Mouse (Mus musculus): ENCODE data around the gene Dhrs1. TPM values are rescaled to one million over a fixed set of nuclear protein-coding genes. Genes with fewer than 3 reads are reported as not detected.

Gene Dhrs1
- total RNA-seq (2023) = 18.6 TPM

GRCm38 (mm10) chr14:55745180-55745860 is at the start of gene Dhrs1, which contains the start of gene Nop9:
Dhrs1 (minus strand) TSS chr14:55745690.
Nop9 (plus strand) TSS chr14:55745693.

GRCm38 (mm10) chr14:55788256-55789050 is 43.0 kb upstream of the Dhrs1 start, which contains the start of gene Ripk3:
Ripk3 (minus strand) TSS chr14:55788865.

GRCm38 (mm10) chr14:55783958-55784235 is 38.4 kb upstream of the Dhrs1 start, which contains the start of gene Adcy4:
Adcy4 (minus strand) TSS chr14:55784095.

GRCm38 (mm10) chr14:55765696-55766095 is 20.2 kb upstream of the Dhrs1 start, which contains the start of gene Ltb4r1:
Ltb4r1 (plus strand) TSS chr14:55765962.

DNA sequence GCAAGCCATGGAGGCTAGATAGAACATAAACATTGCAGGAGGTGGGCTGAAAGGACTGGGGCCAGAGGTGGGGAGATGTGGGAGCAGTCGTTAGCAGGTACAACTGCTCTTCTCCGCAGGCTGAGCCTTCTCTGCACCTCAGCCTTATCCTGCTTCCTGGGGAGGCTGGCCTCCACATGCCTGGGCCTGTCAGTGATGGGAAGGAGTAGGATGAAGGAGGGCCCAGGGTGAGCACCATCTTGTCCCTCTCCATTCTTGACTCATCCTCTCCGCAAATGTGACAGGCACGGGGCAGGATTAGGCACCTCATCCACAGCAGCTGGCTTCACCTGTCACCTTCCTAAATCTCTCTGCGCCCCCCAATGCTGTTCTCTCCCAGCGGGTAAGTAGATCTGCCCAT is 15.7 kb upstream of the Dhrs1 start, which contains the start of gene Ltb4r2:
Ltb4r2 (plus strand) TSS at position 266 of the 400 bp plus-strand sequence.

DNA sequence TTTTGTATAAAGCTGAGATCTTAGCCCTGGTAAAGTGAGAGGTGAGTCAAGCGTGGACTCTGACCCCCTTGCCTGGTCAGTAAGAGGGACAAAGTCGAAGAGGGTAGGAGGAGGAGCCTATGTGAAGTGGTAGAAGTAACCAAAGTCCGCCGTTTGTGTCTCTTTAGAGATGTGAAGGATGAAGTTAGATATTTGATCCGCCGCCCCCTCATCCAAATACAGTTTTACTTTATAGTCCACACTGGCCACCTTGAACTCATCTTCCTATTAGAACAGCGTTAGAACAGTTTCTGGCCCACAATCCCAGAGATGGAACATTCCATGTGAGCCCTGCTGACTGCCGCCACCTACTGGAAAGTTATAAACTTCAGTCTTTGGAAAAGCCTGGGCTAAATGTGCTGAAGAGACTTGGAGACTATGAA is 12.9 kb upstream of the Dhrs1 start, which contains the start of gene Cideb:
Cideb (minus strand) TSS at position 96 of the 422 bp plus-strand sequence.

GRCm38 (mm10) chr14:55721700-55722437 is 23.6 kb downstream of the Dhrs1 start, which contains the start of gene Rabggta:
Rabggta (minus strand) TSS chr14:55722263.

GRCm38 (mm10) chr14:55713729-55714122 is 31.8 kb downstream of the Dhrs1 start, which contains the start of gene Tgm1:
Tgm1 (minus strand) TSS chr14:55713926.

Other genes starting within 250 kb of the Dhrs1 start
- gene Cpne6, start 235.2 kb downstream of the Dhrs1 start, total RNA-seq (2023) = not detected
- not detected for gene Nrl, start 220.7 kb downstream of the Dhrs1 start, total RNA-seq (2023)
- 16.1 TPM for gene Pck2, start 205.4 kb downstream of the Dhrs1 start, total RNA-seq (2023)
- 92.5 TPM for gene Dcaf11, start 185.7 kb downstream of the Dhrs1 start, total RNA-seq (2023)
- gene A730061H03Rik, start 185.3 kb downstream of the Dhrs1 start, total RNA-seq (2023) = 6.4 TPM
- gene Fitm1, start 170.1 kb downstream of the Dhrs1 start, total RNA-seq (2023) = not detected
- 263 TPM for gene Psme1, start 167.6 kb downstream of the Dhrs1 start, total RNA-seq (2023)
- 21.5 TPM for gene Emc9, start 160.4 kb downstream of the Dhrs1 start, total RNA-seq (2023)
- gene Psme2, start 154.6 kb downstream of the Dhrs1 start, total RNA-seq (2023) = 386 TPM
- 96.4 TPM for gene Rnf31, start 154.0 kb downstream of the Dhrs1 start, total RNA-seq (2023)
- gene Irf9, start 142.1 kb downstream of the Dhrs1 start, total RNA-seq (2023) = 94.6 TPM
- 0.44 TPM for gene Rec8, start 127.7 kb downstream of the Dhrs1 start, total RNA-seq (2023)
- gene Ipo4, start 109.7 kb downstream of the Dhrs1 start, total RNA-seq (2023) = 71.9 TPM
- 2.7 TPM for gene Gm49378, start 107.8 kb downstream of the Dhrs1 start, total RNA-seq (2023)
- 43.9 TPM for gene Tm9sf1, start 101.9 kb downstream of the Dhrs1 start, total RNA-seq (2023)
- 3.5 TPM for gene Tssk4, start 95.5 kb downstream of the Dhrs1 start, total RNA-seq (2023)
- 41.7 TPM for gene Mdp1, start 85.2 kb downstream of the Dhrs1 start, total RNA-seq (2023)
- 16.2 TPM for gene Gmpr2, start 73.7 kb downstream of the Dhrs1 start, total RNA-seq (2023)
- gene Nedd8, start 73.6 kb downstream of the Dhrs1 start, total RNA-seq (2023) = 153 TPM
- gene Tinf2, start 63.9 kb downstream of the Dhrs1 start, total RNA-seq (2023) = 111 TPM
- gene Tgm1, start 31.8 kb downstream of the Dhrs1 start, total RNA-seq (2023) = 2.0 TPM
- gene Rabggta, start 23.4 kb downstream of the Dhrs1 start, total RNA-seq (2023) = 84.5 TPM
- gene Nop9, start within 50 bp of the Dhrs1 start, total RNA-seq (2023) = 22.2 TPM
- not detected for gene Cideb, start 12.8 kb upstream of the Dhrs1 start, total RNA-seq (2023)
- 0.21 TPM for gene Ltb4r2, start 15.7 kb upstream of the Dhrs1 start, total RNA-seq (2023)
- gene Ltb4r1, start 20.3 kb upstream of the Dhrs1 start, total RNA-seq (2023) = 0.41 TPM
- gene Adcy4, start 38.4 kb upstream of the Dhrs1 start, total RNA-seq (2023) = 0.27 TPM
- gene Ripk3, start 43.2 kb upstream of the Dhrs1 start, total RNA-seq (2023) = 67.6 TPM
- gene Nfatc4, start 77.5 kb upstream of the Dhrs1 start, total RNA-seq (2023) = not detected
- 1.0 TPM for gene Nynrin, start 108.3 kb upstream of the Dhrs1 start, total RNA-seq (2023)
- not detected for gene Cbln3, start 138.7 kb upstream of the Dhrs1 start, total RNA-seq (2023)
- gene Khnyn, start 139.3 kb upstream of the Dhrs1 start, total RNA-seq (2023) = 65.3 TPM
- 33.1 TPM for gene Sdr39u1, start 154.6 kb upstream of the Dhrs1 start, total RNA-seq (2023)
- gene Cma1, start 199.0 kb upstream of the Dhrs1 start, total RNA-seq (2023) = not detected
- not detected for gene Cma2, start 205.3 kb upstream of the Dhrs1 start, total RNA-seq (2023)